Mouse (Mus musculus): ENCODE measurements around the gene Usf1. TPM values are rescaled to one million over a fixed set of nuclear protein-coding genes. Genes with fewer than 3 reads are reported as not detected.
A peak's percentile ranks its signal among the peaks of the same experiment; 100 is the strongest.

Gene Usf1
- total and polyA plus RNA-seq, 2 experiments from 2014 or later: 48.8 to 82.0 TPM

- Histone ChIP-seq H3K27me3 (ENCODE audit: control insufficient read depth, insufficient read depth, low read length) (no peaks in the 10 kb centered on the region), H3K36me3 (replicated peaks; ENCODE audit: control insufficient read depth, insufficient read depth, low read length) (no peaks in the 10 kb centered on the region), H3K9ac (replicated peaks; ENCODE audit: low read depth, low read length) (no peak overlapping the region), H3K4me3 (ENCODE audit: low read depth, low read length) (no peak overlapping the region), H3K4me2 (ENCODE audit: low read depth, low read length) (no peak overlapping the region), H3K4me1 (ENCODE audit: control insufficient read depth, insufficient read depth) (peaks cover 12% of the 10 kb centered on the region), H3K27ac (ENCODE audit: low read depth) (no peak overlapping the region), H3K9me3 (replicated peaks; ENCODE audit: control insufficient read depth, low read length) (no peaks in the 10 kb centered on the region)
- DNase-seq (ENCODE audit: low spot score) (no peak), ATAC-seq (ENCODE audit: insufficient read depth, low read depth) (no peak)
- WGBS: 58% methylated on average over 11 of the region's 11 CpGs
- TF ChIP-seq CTCF (IDR thresholded peaks at IDR 0.05; ENCODE audit: low read depth) (no peak), EP300 (IDR thresholded peaks at IDR 0.05; ENCODE audit: low read depth) (no peak)
These were observed 38.9 kb downstream of the Usf1 start for GRCm38 (mm10) chr1:171450062-171450461.

DNA sequence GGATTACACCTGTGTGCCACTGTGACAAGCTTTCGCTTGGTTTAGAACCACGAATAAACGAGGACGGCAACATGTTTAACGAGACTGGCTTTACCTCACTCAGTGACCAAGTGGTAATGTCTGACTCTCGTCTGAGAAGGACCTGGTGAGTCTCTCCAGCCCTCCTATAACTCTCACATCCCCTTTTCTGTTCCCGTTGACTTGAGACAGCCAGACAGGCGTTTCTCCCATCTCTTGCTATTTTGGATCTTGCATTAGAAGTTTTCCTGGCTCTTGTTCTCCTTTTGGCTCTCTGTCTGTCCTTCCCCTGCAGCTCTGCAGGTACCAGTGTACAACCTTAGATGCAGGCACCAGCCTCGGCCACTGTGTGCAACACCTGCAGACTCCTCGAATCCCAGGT is 39.9 kb downstream of the Usf1 start:
- H3K4me2 ChIP-seq (ENCODE audit: low read depth, low read length): no peak overlapping the region
- TF ChIP-seq EP300 (IDR thresholded peaks at IDR 0.05; ENCODE audit: low read depth) (no peak), CTCF (IDR thresholded peaks at IDR 0.05; ENCODE audit: low read depth) (no peak)
- ATAC-seq (ENCODE audit: insufficient read depth, low read depth) (no peak), DNase-seq (ENCODE audit: low spot score) (no peak)
- H3K27ac ChIP-seq (ENCODE audit: low read depth): no peak overlapping the region
- no peak overlapping the region for H3K9ac ChIP-seq (replicated peaks; ENCODE audit: low read depth, low read length)
- no peaks in the 10 kb centered on the region for H3K36me3 ChIP-seq (replicated peaks; ENCODE audit: control insufficient read depth, insufficient read depth, low read length)
- H3K4me1 ChIP-seq (ENCODE audit: control insufficient read depth, insufficient read depth): peaks cover 12% of the 10 kb centered on the region
- WGBS: 82% methylated on average over 10 of the region's 10 CpGs
- no peaks in the 10 kb centered on the region for H3K27me3 ChIP-seq (ENCODE audit: control insufficient read depth, insufficient read depth, low read length)
- H3K4me3 ChIP-seq (ENCODE audit: low read depth, low read length): no peak overlapping the region
- no peaks in the 10 kb centered on the region for H3K9me3 ChIP-seq (replicated peaks; ENCODE audit: control insufficient read depth, low read length)

DNA sequence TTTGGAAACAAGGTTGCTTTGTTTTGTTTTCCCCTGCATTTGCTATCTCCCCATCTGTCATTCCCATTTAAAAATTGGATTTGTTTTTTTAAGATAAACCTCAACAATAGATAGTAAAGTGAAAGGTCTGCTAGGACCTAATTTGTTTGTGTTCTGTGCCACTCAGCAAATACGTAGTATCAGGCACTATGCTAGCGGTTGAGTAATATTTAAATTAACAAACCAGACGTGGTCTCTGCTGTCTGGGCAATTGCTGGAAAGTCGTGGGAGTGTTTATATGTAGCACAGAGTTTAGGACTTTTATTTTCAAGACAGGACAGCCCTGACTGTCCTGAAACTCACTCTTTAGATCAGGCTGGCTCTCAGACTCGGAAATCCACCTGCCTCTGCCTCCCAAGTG is 41.4 kb downstream of the Usf1 start:
- no peaks in the 10 kb centered on the region for H3K9me3 ChIP-seq (replicated peaks; ENCODE audit: control insufficient read depth, low read length)
- H3K27me3 ChIP-seq (ENCODE audit: control insufficient read depth, insufficient read depth, low read length): no peaks in the 10 kb centered on the region
- no peak overlapping the region for H3K4me2 ChIP-seq (ENCODE audit: low read depth, low read length)
- DNase-seq (ENCODE audit: low spot score): no peak
- H3K36me3 ChIP-seq (replicated peaks; ENCODE audit: control insufficient read depth, insufficient read depth, low read length): no peaks in the 10 kb centered on the region
- H3K4me3 ChIP-seq (ENCODE audit: low read depth, low read length): no peak overlapping the region
- H3K27ac ChIP-seq (ENCODE audit: low read depth): peak overlapping the region; percentile 39; the same call in 1 of the 2 replicates
- H3K9ac ChIP-seq (replicated peaks; ENCODE audit: low read depth, low read length): no peak overlapping the region
- no peak for ATAC-seq (ENCODE audit: insufficient read depth, low read depth)
- TF ChIP-seq CTCF (IDR thresholded peaks at IDR 0.05; ENCODE audit: low read depth) (no peak), EP300 (IDR thresholded peaks at IDR 0.05; ENCODE audit: low read depth) (no peak)
- WGBS: 66% methylated on average over 5 of the region's 5 CpGs
- H3K4me1 ChIP-seq (ENCODE audit: control insufficient read depth, insufficient read depth): peaks cover 6% of the 10 kb centered on the region

DNA sequence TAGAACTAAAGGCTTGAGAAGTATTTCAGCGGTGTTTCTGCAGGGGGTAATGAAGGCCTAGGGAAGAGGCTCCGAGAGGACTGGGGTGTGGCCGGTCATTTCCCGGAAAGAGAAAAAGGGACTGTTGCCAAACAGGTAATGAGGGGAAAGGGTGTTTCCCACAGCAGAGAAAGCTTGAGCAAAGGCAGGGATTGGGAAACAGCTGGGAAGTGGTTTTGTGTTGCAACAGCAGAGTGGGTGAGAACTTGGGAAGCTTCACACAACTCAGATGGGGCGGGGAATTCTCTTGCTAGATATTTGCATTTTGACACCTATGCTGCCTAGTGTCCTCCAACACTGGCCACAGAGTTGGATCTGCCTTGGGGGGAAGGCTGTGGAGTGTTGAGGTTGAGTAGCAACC is 41.8 kb downstream of the Usf1 start:
- Histone ChIP-seq H3K4me1 (ENCODE audit: control insufficient read depth, insufficient read depth) (peaks cover 2% of the 10 kb centered on the region), H3K27ac (ENCODE audit: low read depth) (peak overlapping the region; percentile 39; the same call in 1 of the 2 replicates), H3K9me3 (replicated peaks; ENCODE audit: control insufficient read depth, low read length) (no peaks in the 10 kb centered on the region), H3K36me3 (replicated peaks; ENCODE audit: control insufficient read depth, insufficient read depth, low read length) (no peaks in the 10 kb centered on the region), H3K4me2 (ENCODE audit: low read depth, low read length) (no peak overlapping the region), H3K27me3 (ENCODE audit: control insufficient read depth, insufficient read depth, low read length) (no peaks in the 10 kb centered on the region), H3K4me3 (ENCODE audit: low read depth, low read length) (no peak overlapping the region), H3K9ac (replicated peaks; ENCODE audit: low read depth, low read length) (no peak overlapping the region)
- 69% methylated on average over 5 of the region's 5 CpGs for WGBS
- DNase-seq (ENCODE audit: low spot score) (no peak), ATAC-seq (ENCODE audit: insufficient read depth, low read depth) (no peak)
- TF ChIP-seq CTCF (IDR thresholded peaks at IDR 0.05; ENCODE audit: low read depth) (no peak), EP300 (IDR thresholded peaks at IDR 0.05; ENCODE audit: low read depth) (no peak)

DNA sequence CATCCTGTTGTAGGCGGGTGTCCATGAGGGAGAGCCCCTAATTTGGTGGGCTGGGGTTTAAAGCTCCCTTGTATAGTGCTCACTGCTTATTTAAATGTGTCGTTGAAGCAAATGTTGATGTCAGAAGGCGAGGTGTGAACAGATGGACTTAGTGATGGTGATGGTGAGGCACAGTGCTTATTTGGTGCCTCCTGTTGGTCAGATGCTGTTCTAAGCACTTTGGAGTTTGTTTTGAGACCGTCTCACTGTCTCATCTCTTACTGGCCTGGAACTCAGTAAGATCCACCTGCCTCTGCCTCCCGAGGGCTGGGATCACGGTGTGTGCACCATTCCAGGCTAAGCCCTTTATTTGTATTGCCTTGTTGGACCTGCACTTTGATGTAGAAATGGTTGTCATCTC is 43.8 kb downstream of the Usf1 start:
- ATAC-seq (ENCODE audit: insufficient read depth, low read depth): no peak
- no peak for DNase-seq (ENCODE audit: low spot score)
- peaks cover 7% of the 10 kb centered on the region for H3K4me1 ChIP-seq (ENCODE audit: control insufficient read depth, insufficient read depth)
- no peak overlapping the region for H3K9ac ChIP-seq (replicated peaks; ENCODE audit: low read depth, low read length)
- H3K4me3 ChIP-seq (ENCODE audit: low read depth, low read length): no peak overlapping the region
- H3K9me3 ChIP-seq (replicated peaks; ENCODE audit: control insufficient read depth, low read length): no peaks in the 10 kb centered on the region
- TF ChIP-seq CTCF (IDR thresholded peaks at IDR 0.05; ENCODE audit: low read depth): no peak
- TF ChIP-seq EP300 (IDR thresholded peaks at IDR 0.05; ENCODE audit: low read depth): no peak
- H3K27me3 ChIP-seq (ENCODE audit: control insufficient read depth, insufficient read depth, low read length): no peaks in the 10 kb centered on the region
- WGBS: 81% methylated on average over 6 of the region's 6 CpGs
- no peaks in the 10 kb centered on the region for H3K36me3 ChIP-seq (replicated peaks; ENCODE audit: control insufficient read depth, insufficient read depth, low read length)
- H3K4me2 ChIP-seq (ENCODE audit: low read depth, low read length): no peak overlapping the region
- H3K27ac ChIP-seq (ENCODE audit: low read depth): no peak overlapping the region

- H3K4me2 ChIP-seq (ENCODE audit: low read depth, low read length): no peak overlapping the region
- H3K27me3 ChIP-seq (ENCODE audit: control insufficient read depth, insufficient read depth, low read length): no peaks in the 10 kb centered on the region
- H3K9ac ChIP-seq (replicated peaks; ENCODE audit: low read depth, low read length): no peak overlapping the region
- peaks cover 23% of the 10 kb centered on the region for H3K36me3 ChIP-seq (replicated peaks; ENCODE audit: control insufficient read depth, insufficient read depth, low read length)
- DNase-seq (ENCODE audit: low spot score) (no peak), ATAC-seq (ENCODE audit: insufficient read depth, low read depth) (no peak)
- no peaks in the 10 kb centered on the region for H3K9me3 ChIP-seq (replicated peaks; ENCODE audit: control insufficient read depth, low read length)
- no peak for TF ChIP-seq EP300 (IDR thresholded peaks at IDR 0.05; ENCODE audit: low read depth)
- no peak for TF ChIP-seq CTCF (IDR thresholded peaks at IDR 0.05; ENCODE audit: low read depth)
- H3K4me3 ChIP-seq (ENCODE audit: low read depth, low read length): no peak overlapping the region
- H3K4me1 ChIP-seq (ENCODE audit: control insufficient read depth, insufficient read depth): peaks cover 10% of the 10 kb centered on the region
- no peak overlapping the region for H3K27ac ChIP-seq (ENCODE audit: low read depth)
- WGBS: 94% methylated on average over 1 of the region's 1 CpGs
These were observed 46.5 kb downstream of the Usf1 start for GRCm38 (mm10) chr1:171457568-171457967.
